Mouse (Mus musculus): ENCODE data around the gene Vsx2. TPM values are rescaled to one million over a fixed set of nuclear protein-coding genes. Genes with fewer than 3 reads are reported as not detected.

Gene Vsx2
- polyA plus RNA-seq (2014; fragmentation: Nextera tagmentation; extraction: Ambion mirVana): 0.09 TPM in 1 of 2 replicates, not detected in the other

GRCm38 (mm10) chr12:84569336-84569970 is at the start of gene Vsx2:
Gene Vsx2, plus strand, starts transcription at chr12:84569762.
- Histone ChIP-seq H3K9ac (ENCODE audit: low read length) (no peak within 1 kb of the TSS), H3K27me3 (replicated peaks; ENCODE audit: control insufficient read depth, insufficient read depth, low read length) (peaks cover 53% of the 10 kb centered on the region), H3K4me2 (ENCODE audit: low read length) (peak within 1 kb of the TSS; percentile 28), H3K4me1 (ENCODE audit: control insufficient read depth, insufficient read depth, low read length) (peaks cover 7% of the 10 kb centered on the region), H3K9me3 (replicated peaks; ENCODE audit: control insufficient read depth, low read length) (no peaks in the 10 kb centered on the region), H3K4me3 (ENCODE audit: low read depth, low read length) (peak within 1 kb of the TSS; percentile 6; the same call in 1 of the 2 replicates), H3K27ac (ENCODE audit: low read depth, low read length) (no peak within 1 kb of the TSS), H3K36me3 (ENCODE audit: control insufficient read depth, insufficient read depth, low read length) (no peaks in the 10 kb centered on the region)
- 3% methylated on average over 25 of the region's 25 CpGs for WGBS
- DNase-seq (ENCODE audit: low spot score) (no peak), ATAC-seq (peak; percentile 37; the same call in 1 of the 2 replicates)

GRCm38 (mm10) chr12:84523728-84524127 is 45.8 kb upstream of the Vsx2 start:
- no peaks in the 10 kb centered on the region for H3K36me3 ChIP-seq (ENCODE audit: control insufficient read depth, insufficient read depth, low read length)
- no peak overlapping the region for H3K9ac ChIP-seq (ENCODE audit: low read length)
- no peak for DNase-seq (ENCODE audit: low spot score)
- H3K4me1 ChIP-seq (ENCODE audit: control insufficient read depth, insufficient read depth, low read length): peaks cover 7% of the 10 kb centered on the region
- H3K27me3 ChIP-seq (replicated peaks; ENCODE audit: control insufficient read depth, insufficient read depth, low read length): no peaks in the 10 kb centered on the region
- H3K9me3 ChIP-seq (replicated peaks; ENCODE audit: control insufficient read depth, low read length): no peaks in the 10 kb centered on the region
- ATAC-seq: no peak
- no peak overlapping the region for H3K4me2 ChIP-seq (ENCODE audit: low read length)
- no peak overlapping the region for H3K4me3 ChIP-seq (ENCODE audit: low read depth, low read length)
- WGBS: 35% methylated on average over 3 of the region's 3 CpGs
- H3K27ac ChIP-seq (ENCODE audit: low read depth, low read length): no peak overlapping the region

GRCm38 (mm10) chr12:84524147-84525050 is 45.2 kb upstream of the Vsx2 start:
- peaks cover 7% of the 10 kb centered on the region for H3K4me1 ChIP-seq (ENCODE audit: control insufficient read depth, insufficient read depth, low read length)
- no peak overlapping the region for H3K27ac ChIP-seq (ENCODE audit: low read depth, low read length)
- DNase-seq (ENCODE audit: low spot score) (no peak), ATAC-seq (no peak)
- no peak overlapping the region for H3K9ac ChIP-seq (ENCODE audit: low read length)
- H3K27me3 ChIP-seq (replicated peaks; ENCODE audit: control insufficient read depth, insufficient read depth, low read length): no peaks in the 10 kb centered on the region
- H3K9me3 ChIP-seq (replicated peaks; ENCODE audit: control insufficient read depth, low read length): no peaks in the 10 kb centered on the region
- no peaks in the 10 kb centered on the region for H3K36me3 ChIP-seq (ENCODE audit: control insufficient read depth, insufficient read depth, low read length)
- no peak overlapping the region for H3K4me3 ChIP-seq (ENCODE audit: low read depth, low read length)
- WGBS: 47% methylated on average over 11 of the region's 11 CpGs
- no peak overlapping the region for H3K4me2 ChIP-seq (ENCODE audit: low read length)

GRCm38 (mm10) chr12:84525422-84525821 is 44.1 kb upstream of the Vsx2 start:
- Histone ChIP-seq H3K9ac (ENCODE audit: low read length) (no peak overlapping the region), H3K9me3 (replicated peaks; ENCODE audit: control insufficient read depth, low read length) (no peaks in the 10 kb centered on the region), H3K36me3 (ENCODE audit: control insufficient read depth, insufficient read depth, low read length) (peaks cover 2% of the 10 kb centered on the region; the same call in 1 of the 2 replicates), H3K4me3 (ENCODE audit: low read depth, low read length) (no peak overlapping the region), H3K27ac (ENCODE audit: low read depth, low read length) (no peak overlapping the region), H3K27me3 (replicated peaks; ENCODE audit: control insufficient read depth, insufficient read depth, low read length) (no peaks in the 10 kb centered on the region), H3K4me1 (ENCODE audit: control insufficient read depth, insufficient read depth, low read length) (peaks cover 7% of the 10 kb centered on the region), H3K4me2 (ENCODE audit: low read length) (no peak overlapping the region)
- DNase-seq (ENCODE audit: low spot score) (no peak), ATAC-seq (no peak)
- 85% methylated on average over 12 of the region's 12 CpGs for WGBS

GRCm38 (mm10) chr12:84530426-84530825 is 39.1 kb upstream of the Vsx2 start:
- Histone ChIP-seq H3K27ac (ENCODE audit: low read depth, low read length) (no peak overlapping the region), H3K4me3 (ENCODE audit: low read depth, low read length) (no peak overlapping the region), H3K4me2 (ENCODE audit: low read length) (no peak overlapping the region), H3K9me3 (replicated peaks; ENCODE audit: control insufficient read depth, low read length) (no peaks in the 10 kb centered on the region), H3K27me3 (replicated peaks; ENCODE audit: control insufficient read depth, insufficient read depth, low read length) (no peaks in the 10 kb centered on the region), H3K4me1 (ENCODE audit: control insufficient read depth, insufficient read depth, low read length) (peaks cover 25% of the 10 kb centered on the region), H3K36me3 (ENCODE audit: control insufficient read depth, insufficient read depth, low read length) (peaks cover 3% of the 10 kb centered on the region; the same call in 1 of the 2 replicates), H3K9ac (ENCODE audit: low read length) (no peak overlapping the region)
- no peak for ATAC-seq
- WGBS: 87% methylated on average over 5 of the region's 5 CpGs
- no peak for DNase-seq (ENCODE audit: low spot score)

- ATAC-seq (peak; percentile 93), DNase-seq (ENCODE audit: low spot score) (peak; percentile 92)
- Histone ChIP-seq H3K27ac (ENCODE audit: low read depth, low read length) (peak overlapping the region; percentile 94), H3K4me1 (ENCODE audit: control insufficient read depth, insufficient read depth, low read length) (peaks cover 25% of the 10 kb centered on the region), H3K9ac (ENCODE audit: low read length) (0 out of 2 replicates have a peak overlapping the region, but pooled peaks have one; percentile 1), H3K4me2 (ENCODE audit: low read length) (0 out of 2 replicates have a peak overlapping the region, but pooled peaks have one; percentile 3), H3K27me3 (replicated peaks; ENCODE audit: control insufficient read depth, insufficient read depth, low read length) (no peaks in the 10 kb centered on the region), H3K9me3 (replicated peaks; ENCODE audit: control insufficient read depth, low read length) (no peaks in the 10 kb centered on the region), H3K36me3 (ENCODE audit: control insufficient read depth, insufficient read depth, low read length) (peaks cover 3% of the 10 kb centered on the region; the same call in 1 of the 2 replicates), H3K4me3 (ENCODE audit: low read depth, low read length) (no peak overlapping the region)
- 6% methylated on average over 13 of the region's 13 CpGs for WGBS
These were observed 37.4 kb upstream of the Vsx2 start for GRCm38 (mm10) chr12:84531906-84532829.

GRCm38 (mm10) chr12:84532830-84533199 is 36.7 kb upstream of the Vsx2 start:
- H3K27me3 ChIP-seq (replicated peaks; ENCODE audit: control insufficient read depth, insufficient read depth, low read length): no peaks in the 10 kb centered on the region
- peaks cover 25% of the 10 kb centered on the region for H3K4me1 ChIP-seq (ENCODE audit: control insufficient read depth, insufficient read depth, low read length)
- 16% methylated on average over 8 of the region's 8 CpGs for WGBS
- no peak overlapping the region for H3K4me3 ChIP-seq (ENCODE audit: low read depth, low read length)
- H3K27ac ChIP-seq (ENCODE audit: low read depth, low read length): peak overlapping the region; percentile 94
- H3K36me3 ChIP-seq (ENCODE audit: control insufficient read depth, insufficient read depth, low read length): peaks cover 3% of the 10 kb centered on the region; the same call in 1 of the 2 replicates
- H3K9me3 ChIP-seq (replicated peaks; ENCODE audit: control insufficient read depth, low read length): no peaks in the 10 kb centered on the region
- H3K4me2 ChIP-seq (ENCODE audit: low read length): no peak overlapping the region
- ATAC-seq: no peak
- H3K9ac ChIP-seq (ENCODE audit: low read length): 0 out of 2 replicates have a peak overlapping the region, but pooled peaks have one; percentile 1
- DNase-seq (ENCODE audit: low spot score): no peak

GRCm38 (mm10) chr12:84533706-84534486 is 35.7 kb upstream of the Vsx2 start:
- peaks cover 3% of the 10 kb centered on the region; the same call in 1 of the 2 replicates for H3K36me3 ChIP-seq (ENCODE audit: control insufficient read depth, insufficient read depth, low read length)
- H3K4me1 ChIP-seq (ENCODE audit: control insufficient read depth, insufficient read depth, low read length): peaks cover 29% of the 10 kb centered on the region
- no peak overlapping the region for H3K4me2 ChIP-seq (ENCODE audit: low read length)
- DNase-seq (ENCODE audit: low spot score) (no peak), ATAC-seq (no peak)
- no peak overlapping the region for H3K27ac ChIP-seq (ENCODE audit: low read depth, low read length)
- H3K27me3 ChIP-seq (replicated peaks; ENCODE audit: control insufficient read depth, insufficient read depth, low read length): no peaks in the 10 kb centered on the region
- no peak overlapping the region for H3K4me3 ChIP-seq (ENCODE audit: low read depth, low read length)
- H3K9ac ChIP-seq (ENCODE audit: low read length): no peak overlapping the region
- H3K9me3 ChIP-seq (replicated peaks; ENCODE audit: control insufficient read depth, low read length): no peaks in the 10 kb centered on the region
- 51% methylated on average over 7 of the region's 7 CpGs for WGBS
